Mouse (Mus musculus): ENCODE results near the gene Vkorc1l1.

Vkorc1l1 gene

DNA sequence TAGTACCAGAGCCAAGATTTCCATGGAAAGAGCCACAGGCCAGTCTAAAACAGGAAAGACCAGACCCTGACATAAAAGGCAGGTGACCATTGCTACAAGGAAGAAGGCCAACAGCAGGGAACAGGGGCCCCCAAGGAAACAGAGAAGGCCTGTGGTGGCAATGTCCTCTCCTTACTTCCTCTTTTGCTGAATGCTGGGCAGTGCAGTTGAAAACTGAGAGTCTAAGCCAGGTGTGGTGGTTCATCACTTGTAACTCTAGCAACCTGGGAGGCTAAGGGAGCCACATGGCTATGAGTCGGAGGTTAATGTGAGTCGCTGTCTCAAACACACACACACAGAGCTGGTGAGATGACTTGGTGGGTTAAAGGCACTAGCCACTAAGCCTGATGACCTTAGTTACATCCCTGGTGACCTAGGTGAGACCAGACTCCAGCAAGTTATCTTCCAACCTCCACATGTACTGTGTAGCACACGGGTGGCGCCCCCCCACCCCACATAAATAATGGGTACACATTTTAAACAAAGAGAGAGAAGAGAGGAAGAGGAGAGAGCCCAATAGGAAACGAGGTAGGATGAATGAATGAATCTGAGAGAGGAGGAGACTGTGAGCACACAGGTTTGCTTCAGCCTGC lies 59.7 kb downstream of the Vkorc1l1 start:
- no peak for DNase-seq (ENCODE audit: low spot score in 2 of 2)

DNA sequence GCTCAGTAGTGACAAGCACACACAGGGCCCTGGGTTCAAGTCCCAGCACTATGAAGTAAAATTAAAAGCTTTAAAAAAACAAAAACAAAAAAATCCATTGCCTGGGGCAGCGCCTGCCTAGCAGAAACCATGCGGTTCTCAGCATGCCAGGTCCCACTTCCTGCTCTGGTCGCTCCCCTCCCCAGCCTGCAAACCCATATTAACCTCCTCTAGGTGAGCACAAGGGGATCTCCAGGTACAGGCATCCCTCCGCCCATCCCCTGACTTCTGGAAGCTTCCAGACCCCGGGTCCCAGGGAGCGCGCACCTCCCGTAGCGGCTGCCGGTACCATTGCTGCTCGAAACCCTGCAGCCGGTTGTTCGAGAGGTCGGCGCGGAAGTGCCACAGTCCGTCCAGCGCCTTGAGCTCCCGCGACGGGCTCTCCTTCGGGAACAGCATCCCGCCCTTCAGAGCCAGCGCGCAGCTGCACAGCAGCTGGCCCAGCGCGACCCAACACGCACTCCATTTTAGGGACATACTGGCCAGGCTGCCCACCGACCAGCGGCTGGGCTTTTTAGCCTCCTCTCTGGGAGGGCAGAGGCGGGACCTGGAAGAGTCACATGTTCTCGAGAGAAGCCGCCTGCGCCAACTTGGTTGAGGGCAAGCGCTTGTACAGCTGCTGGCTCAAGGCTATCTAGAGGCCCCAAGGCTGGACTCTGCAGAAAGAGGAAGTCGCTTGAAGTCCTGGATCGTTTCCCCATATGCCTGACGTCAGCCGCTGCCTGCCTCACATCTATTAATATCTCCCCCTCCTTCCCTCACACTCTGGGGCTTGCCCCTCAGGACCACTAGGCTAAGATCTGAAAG lies 60.8 kb downstream of the Vkorc1l1 start, which contains the start of gene Gusb:
Gene Gusb (minus strand): TSS at position 749 of the 846 bp plus-strand sequence.
- DNase-seq (ENCODE audit: low spot score in 2 of 2), result peak; percentile 53 to 69

DNA sequence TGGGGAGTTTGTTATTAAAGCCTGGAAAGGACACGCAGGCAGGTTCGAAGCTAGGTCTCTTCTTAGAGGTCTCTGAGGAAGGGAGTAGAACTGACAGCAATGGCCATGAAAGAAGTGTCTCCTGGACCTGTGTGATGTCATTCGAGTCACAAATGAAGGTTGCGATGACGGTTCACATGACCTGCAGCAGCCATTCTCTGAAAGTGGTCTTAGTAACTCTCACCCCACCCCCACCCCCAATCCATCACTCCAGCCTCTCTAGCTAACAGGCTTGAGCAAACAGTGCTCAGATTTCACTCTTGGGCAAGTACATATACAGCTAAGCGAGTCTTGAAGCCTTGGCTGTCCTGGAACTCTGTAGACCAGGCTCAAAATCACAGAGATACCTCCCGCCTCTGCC lies 61.5 kb downstream of the Vkorc1l1 start:
- no peak for DNase-seq (ENCODE audit: low spot score in 2 of 2)

DNA sequence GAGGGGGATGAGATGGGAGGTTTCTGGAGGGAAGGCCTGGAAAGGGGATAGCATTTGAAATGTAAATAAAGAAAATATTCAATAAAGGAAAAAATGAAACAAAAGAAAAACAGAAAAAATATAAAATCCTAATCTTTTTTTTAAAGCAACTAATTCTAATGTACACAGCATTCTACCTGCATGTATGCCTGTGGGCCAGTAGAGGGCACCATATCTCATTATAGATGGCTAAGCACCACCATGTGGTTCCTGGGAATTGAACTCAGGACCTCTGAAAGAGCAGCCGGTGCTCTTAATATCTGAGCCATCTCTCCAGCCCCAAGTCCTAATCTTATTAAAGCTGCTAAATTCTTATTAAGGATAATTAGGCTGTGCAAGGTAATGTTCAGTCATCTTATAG lies 65.6 kb downstream of the Vkorc1l1 start:
- no peak for DNase-seq (ENCODE audit: low spot score in 2 of 2)

DNA sequence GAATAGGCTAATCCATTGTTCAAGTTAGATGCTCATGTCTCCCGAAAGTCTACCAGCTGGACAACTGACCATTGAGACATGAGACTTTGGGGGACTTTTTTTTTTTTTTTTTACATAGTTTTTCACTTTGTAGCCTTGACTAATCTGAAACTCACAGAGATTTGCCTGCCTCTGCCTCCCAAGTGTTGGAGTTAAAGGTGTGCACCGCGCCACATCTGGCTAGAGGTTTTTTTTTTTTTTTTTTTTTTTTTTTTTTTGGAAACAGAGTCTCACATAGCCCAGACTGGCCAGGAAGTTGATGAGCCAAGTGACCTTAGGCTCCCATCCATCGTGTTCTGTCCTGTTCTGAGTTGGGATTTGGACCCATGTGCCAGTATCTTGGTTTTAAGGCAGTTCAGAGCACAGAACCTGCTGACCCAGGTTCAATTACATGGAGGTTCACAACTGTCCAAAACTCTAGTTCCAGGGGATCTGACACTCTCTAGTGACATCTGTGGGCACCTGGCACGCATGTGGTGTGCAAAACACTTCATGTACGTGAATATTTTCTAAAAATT lies 66.3 kb downstream of the Vkorc1l1 start:
- DNase-seq (ENCODE audit: low spot score in 2 of 2), result no peak

DNA sequence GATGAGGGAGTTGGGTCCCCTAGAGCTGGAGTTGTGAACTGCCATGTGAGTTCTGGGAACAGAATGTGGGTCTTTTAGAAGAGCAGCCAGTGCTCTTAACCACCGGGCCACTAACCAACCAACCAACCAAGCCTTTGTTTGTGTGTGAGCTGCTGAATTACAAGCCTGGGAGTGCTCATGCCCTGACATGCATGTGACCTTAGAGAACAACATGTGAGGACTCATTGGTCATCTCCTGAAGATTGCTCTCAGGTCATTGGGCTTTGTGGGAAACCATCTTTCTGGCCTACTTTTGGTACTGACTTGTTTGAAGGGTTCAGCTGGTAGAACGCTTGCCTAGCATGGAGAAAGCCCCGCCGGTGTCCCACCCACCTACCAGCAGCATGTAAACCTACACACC lies 68.0 kb downstream of the Vkorc1l1 start:
- no peak for DNase-seq (ENCODE audit: low spot score in 2 of 2)

DNA sequence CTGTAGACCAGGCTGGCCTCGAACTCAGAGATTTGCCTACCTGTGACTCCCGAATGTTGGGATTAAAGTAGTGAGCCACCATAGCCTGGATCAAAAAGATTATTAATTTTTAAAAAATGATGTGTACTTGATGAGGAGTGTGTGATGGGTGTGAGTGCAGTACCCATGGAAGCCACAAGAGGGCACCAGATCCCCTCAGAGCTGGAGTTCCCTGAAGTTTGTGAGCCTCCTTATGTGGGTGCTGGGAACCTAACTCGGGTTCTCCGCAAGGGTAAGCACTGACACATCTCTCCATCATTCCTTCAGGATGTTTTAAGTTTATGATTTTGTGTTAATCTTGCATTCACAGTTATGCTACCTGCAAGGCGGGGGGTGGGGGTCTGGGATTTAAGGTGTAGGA lies 69.2 kb downstream of the Vkorc1l1 start:
- no peak for DNase-seq (ENCODE audit: low spot score in 2 of 2)

DNA sequence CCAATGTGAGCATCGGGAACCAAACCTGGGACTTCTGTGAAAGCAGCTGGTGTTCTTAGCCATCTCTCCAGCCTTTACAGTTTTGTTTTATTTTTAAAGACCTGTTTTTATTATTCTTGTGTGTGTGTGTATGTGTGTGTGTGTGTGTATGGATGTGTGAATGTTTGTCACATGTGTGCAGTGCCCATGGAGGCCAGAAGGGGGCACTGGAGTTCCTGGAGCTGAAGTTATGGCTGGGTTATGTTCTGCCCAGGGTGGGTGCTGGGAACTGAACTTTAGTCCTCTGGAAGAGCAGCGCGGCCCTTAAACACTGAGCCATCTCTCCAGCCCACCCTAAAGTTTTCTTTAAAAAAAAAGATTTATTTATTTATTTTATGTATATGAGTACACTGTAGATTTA lies 73.3 kb downstream of the Vkorc1l1 start:
- no peak for DNase-seq (ENCODE audit: low spot score in 2 of 2)

DNA sequence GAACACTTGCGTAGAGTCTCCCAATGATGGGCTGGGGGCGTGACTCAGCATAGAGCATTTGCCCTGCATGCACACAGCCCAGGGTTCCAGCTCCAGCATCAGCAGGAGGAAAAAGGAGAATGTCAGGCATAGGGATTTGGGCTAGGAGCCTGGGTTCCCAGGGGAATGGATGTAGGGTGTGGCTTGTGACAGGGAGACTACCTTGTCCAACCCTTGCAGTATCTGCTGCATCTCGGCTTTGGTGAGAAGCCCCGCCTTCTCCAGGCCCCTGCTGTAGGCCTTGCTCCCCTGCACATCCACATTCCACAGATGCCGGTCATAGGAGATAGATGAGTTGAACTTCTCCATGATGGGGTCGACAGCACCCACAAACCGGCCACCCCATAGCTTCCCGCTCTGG lies 77.7 kb downstream of the Vkorc1l1 start:
- DNase-seq (ENCODE audit: low spot score in 2 of 2), result no peak

DNA sequence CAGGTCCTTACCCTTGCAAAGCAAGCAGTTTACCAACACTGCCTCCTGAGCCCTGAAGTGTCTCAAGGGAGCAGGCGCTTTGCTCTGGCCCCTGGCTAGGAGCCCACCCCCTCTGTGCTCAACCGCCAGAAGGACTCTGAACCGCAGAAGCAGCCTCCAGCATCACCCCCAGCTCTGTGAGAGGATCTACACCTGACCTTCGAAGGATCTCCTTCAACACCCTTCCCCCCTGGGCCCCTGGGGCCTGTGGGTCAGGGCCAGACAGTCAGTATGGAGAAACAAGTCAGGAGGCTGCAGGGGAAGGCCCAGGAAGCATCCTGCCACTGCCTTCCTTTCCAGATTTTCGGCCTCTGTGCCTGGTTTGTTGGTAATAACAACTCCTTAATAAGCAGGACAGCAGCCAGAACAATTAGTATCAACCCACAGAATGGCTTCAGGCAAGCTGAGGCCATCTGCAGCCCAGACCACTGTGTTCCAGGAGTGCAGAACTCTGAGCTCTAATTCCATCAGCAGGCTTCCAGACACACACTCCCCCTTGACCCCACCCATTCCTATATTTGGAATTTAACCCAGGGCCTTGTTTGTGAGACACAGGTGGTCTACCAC lies 79.7 kb downstream of the Vkorc1l1 start:
- DNase-seq (ENCODE audit: low spot score in 2 of 2), result no peak

DNA sequence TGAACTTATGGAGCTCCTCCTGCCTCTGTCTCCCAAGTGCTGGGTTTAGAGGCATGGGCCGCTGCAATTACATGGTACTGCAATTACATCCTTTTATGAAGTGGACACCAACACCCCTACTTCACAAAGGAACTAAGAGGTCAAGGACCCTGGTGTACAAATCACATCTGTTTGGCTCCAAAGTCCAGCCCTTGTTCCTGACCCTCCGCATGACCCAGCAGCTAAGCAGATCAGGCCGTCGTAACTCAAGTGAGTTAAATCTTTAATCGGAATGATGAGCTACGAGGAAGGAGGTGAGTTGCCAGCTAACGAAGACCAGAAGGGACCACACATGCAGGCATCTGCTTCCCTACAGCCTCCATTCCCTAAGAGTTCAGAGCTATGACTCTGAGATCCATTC lies 80.6 kb downstream of the Vkorc1l1 start:
- DNase-seq (ENCODE audit: low spot score in 2 of 2), result no peak

DNA sequence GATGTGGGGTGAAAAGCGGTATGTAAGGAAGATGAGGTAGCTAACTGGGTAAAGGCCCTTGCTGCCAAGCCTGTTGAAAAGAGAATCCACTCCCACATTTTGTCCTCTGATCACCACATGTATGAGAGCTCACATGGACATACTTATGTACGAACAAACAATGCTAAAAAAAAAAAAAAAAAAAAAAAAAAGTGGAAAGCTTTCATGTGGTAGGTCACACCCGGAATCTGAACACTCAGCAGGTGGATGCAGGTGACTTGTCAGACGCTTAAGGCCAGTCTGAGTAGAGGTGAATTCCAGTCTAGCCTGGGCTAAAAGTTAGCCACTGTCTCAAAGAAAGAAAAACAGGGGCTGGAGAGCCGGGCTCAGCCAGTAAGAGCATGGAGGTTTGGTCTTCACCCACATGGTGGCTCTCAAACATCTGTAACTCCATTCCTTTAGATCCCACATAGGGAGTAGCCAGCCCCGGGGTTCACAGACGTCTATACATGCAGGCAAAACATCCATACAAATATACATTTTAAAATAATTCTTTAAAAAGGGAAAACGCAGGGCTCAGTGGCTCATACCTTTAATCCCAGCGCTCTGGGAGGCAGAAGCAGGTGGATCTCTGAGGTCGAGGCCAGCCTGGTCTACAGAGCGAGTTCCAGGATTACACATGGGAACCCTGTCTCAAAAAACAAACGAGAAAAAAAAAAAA lies 81.4 kb downstream of the Vkorc1l1 start:
- no peak for DNase-seq (ENCODE audit: low spot score in 2 of 2)

DNA sequence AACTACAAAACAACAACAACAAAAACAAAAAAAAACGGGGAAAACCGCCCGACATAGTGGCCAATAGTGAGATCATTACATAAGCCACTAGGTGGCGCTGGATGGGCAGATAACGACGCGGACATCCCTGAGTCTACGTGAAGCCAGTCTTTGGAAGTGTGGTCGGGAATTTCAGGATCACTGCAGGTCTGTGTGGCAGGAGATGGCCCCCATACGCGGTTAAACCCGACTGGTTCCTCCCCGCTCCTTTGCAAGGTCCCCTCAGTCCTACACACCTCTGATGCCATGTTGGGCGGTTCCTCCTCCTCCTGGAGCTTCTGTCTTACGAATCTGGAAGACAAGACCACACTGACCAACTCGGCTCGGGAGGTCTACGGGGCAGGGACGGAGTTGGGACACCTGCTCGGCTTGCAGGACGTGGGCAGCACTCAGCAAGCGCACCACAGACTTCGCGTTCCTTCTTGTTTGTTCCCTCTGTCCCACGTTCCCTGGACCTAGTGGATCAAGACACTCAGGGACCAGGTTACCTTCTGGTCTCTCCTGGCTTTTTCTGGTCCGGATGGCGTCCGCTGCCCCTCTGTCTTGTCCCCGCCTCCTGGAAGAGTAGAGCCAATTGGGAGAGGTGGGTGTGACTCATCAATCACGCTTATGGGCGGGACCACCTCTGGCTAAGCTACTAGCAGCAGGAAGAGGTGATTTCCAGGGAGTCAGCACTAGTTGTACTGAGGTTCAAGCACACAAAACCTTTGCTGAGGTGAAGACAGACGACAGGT lies 82.2 kb downstream of the Vkorc1l1 start:
- peak; percentile 54 to 66 for DNase-seq (ENCODE audit: low spot score in 2 of 2)

DNA sequence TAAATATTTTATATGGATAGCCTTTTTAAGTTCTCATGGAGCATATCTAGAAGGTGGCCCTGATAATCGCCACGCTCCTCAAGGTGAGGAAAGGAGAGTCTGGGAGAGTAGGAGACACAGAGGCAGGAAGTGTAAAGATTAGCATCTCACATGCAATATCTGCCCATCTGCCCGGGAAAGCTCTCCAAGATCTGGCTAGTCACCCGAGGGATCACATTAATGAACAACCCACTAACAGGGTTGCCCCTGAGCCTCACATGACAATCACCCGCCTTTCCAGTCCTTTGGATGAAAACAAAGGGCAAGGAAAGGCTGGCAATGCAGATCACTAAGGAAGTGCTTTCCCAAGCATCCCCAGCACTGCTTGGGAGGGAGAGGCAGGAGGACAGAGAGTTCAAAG lies 85.4 kb downstream of the Vkorc1l1 start:
- DNase-seq (ENCODE audit: low spot score in 2 of 2), result no peak

DNA sequence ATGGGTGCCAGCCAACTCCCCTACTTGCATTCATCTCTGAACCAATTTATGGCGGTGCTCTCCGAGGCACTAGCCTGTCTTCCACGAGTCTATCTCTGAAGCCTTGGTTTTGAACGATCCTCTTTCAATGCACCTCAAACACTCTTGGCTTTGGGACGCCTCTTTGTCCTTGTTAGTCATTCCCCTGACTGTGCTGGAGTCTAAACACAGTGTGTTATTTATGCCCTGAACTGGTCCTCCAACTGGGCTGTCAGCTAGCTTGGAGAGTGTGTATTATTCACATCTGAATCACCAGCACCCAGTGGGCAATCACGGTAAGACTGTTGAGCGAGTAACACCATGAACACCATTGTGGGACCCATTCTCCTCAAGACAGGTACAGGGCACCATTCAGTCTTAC lies 85.9 kb downstream of the Vkorc1l1 start:
- no peak for DNase-seq (ENCODE audit: low spot score in 2 of 2)

DNA sequence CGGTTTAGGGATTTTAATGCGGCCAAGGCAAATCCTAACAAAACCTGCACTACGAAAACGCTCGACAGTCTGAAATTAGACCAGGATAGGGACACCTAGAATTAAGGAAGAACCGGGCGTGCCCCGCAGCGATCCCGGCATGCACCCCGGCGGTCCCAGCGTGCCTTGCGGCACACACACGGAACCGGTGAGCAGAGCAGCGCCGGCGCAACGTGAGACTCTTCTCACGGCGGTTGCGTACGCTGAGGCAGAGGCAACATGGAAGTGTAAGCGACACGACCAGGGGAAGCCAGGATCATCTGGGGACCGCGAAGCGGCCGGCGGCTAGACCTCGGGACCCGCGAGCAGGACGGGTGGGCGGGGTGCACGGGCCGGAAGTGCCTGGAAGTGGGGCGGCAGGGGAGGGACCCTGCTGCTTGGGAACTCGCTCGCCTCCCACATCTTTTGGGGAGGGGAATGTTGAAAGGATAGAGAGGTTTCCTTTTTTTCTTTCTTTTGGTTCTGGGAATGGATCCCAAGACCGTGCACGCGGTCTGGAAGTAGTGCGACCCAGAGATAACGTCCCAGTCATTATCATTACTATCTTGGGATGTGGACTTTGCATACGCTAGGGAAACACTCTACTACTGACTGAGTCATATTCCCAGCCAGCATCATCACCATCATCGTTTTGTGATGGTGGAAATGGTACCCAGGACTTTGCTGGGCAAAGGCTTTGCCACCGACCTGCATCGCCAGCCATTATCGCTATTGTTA lies 87.5 kb downstream of the Vkorc1l1 start, which contains the start of the genes Asl and Crcp:
Gene Asl (minus strand): TSS at position 106 of the 756 bp plus-strand sequence.
Gene Crcp (plus strand): TSS at position 149 of the 756 bp plus-strand sequence.
- DNase-seq (ENCODE audit: low spot score in 2 of 2), result peak; percentile 77 to 83

DNA sequence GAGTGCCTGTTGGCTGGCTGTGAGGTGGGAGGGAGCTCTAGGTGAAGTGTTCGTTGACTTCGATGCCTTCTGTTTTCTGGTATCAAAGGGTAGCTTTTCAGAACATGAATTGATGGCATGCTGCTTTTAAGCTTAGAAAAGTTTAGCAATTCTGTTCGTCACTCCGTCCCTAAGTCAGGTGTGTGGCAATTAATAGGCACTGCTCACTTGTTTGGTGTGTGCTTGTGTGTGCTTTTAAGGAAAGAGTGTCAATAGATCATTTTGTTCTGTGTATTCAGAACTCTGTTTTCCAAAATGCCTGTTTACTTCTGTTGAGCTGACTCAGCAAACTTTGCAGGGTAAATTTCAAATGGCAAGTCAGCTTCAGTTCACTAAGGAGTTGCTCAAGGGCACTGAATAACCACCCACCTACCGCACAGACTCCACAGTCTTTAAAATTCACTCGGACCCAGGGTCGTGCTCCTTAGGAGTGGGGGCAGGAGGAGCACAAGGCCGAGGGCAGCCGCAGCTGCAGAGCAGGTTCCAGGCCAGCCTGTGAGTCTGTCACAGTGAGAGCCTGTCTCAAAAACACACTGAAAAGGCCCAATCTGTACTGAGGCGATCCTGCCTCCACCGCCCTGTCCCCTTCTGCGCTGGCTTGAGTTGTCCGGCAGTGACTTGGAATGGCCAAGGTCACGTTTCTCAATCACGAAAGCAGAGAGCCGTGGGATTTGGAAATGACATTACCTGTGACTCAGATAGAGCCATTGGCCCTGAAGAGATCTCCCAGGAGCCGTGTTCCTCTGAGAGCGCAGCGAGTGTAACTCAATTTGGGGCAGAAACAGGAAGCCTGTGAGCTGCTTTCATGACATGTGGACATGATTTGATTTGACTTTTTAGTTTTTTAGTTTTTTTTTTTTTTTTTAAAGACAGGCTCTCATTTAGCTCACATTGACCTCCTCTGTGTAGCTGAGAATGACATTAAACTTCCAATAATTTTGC lies 89.9 kb downstream of the Vkorc1l1 start:
- no peak for DNase-seq (ENCODE audit: low spot score in 2 of 2)

DNA sequence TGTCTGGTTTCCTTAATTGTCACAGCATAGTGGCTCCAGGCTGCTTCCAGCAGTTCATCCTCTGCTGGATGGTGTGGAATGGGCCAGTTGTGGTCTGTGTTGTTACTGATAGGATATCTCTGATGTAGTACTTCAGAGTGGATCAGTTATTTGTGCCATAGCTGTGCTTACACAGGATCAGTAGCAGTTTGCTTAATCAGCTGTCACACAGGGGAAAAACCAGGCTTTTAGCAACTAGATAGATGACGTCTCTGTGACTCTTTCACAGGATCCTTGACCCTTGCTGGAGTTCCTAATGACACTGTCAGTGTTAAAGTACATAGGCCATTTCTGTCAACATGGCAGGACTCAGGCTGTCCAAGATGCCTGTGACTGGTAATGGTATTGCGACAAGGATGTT lies 92.1 kb downstream of the Vkorc1l1 start:
- no peak for DNase-seq (ENCODE audit: low spot score in 2 of 2)

Measured in spleen, postnatal 14 days (tissue).